Mouse (Mus musculus) testis, adult 2 months (tissue): ENCODE data around the gene Bcar3. TPM values are rescaled to one million over a fixed set of nuclear protein-coding genes. Genes with fewer than 3 reads are reported as not detected.

ENCODE experiments used
- H3K27ac ChIP-seq: fragments of 200-500 bp; 2 replicates; pipeline ENCODE4 v1.5.1; 2012; ENCODE audit warnings: low read depth, low read length; ENCODE audit not compliant: control insufficient read depth, insufficient read depth
- H3K27me3 ChIP-seq: fragments of 200-500 bp; 2 replicates; pipeline ENCODE4 v1.6.1; 2012; ENCODE audit warnings: mild to moderate bottlenecking, low read length, moderate library complexity; ENCODE audit not compliant: control insufficient read depth, insufficient read depth
- H3K36me3 ChIP-seq: fragments of 200-500 bp; 2 replicates; pipeline ENCODE4 v1.6.1; 2012; ENCODE audit warnings: mild to moderate bottlenecking, low read length; ENCODE audit not compliant: control insufficient read depth, insufficient read depth
- H3K4me1 ChIP-seq: fragments of 200-500 bp; 2 replicates; pipeline ENCODE4 v1.6.1; 2012; ENCODE audit warnings: low read length; ENCODE audit not compliant: control insufficient read depth, insufficient read depth
- H3K4me3 ChIP-seq: fragments of 200-500 bp; 2 replicates; pipeline ENCODE4 v1.5.1; 2012; ENCODE audit warnings: low read depth, mild to moderate bottlenecking, low read length, moderate library complexity, mixed read lengths; ENCODE audit not compliant: control insufficient read depth
- CTCF ChIP-seq: fragments of 200-500 bp; IDR thresholded peaks from 2 replicates; pipeline ENCODE4 v1.5.1; 2012; ENCODE audit warnings: low read depth, mild to moderate bottlenecking, inconsistent platforms, low read length, moderate library complexity; ENCODE audit not compliant: control insufficient read depth, insufficient read depth, insufficient replicate concordance
- POLR2A ChIP-seq: fragments of 200-500 bp; IDR thresholded peaks from 2 replicates; pipeline ENCODE4 v1.6.1; 2012; ENCODE audit warnings: low read depth, mild to moderate bottlenecking, inconsistent platforms, low read length, moderate library complexity; ENCODE audit not compliant: control insufficient read depth
- polyA plus RNA-seq: library from polyadenylated mRNA; depleted of rRNA; stranded (reverse); fragments of >200 nt; gene quantifications from 2 replicates; pipeline ENCODE4 v1.2.3, GENCODE M21; 2012

Gene Bcar3
- polyA plus RNA-seq, 1 experiment: 12.5 TPM

DNA sequence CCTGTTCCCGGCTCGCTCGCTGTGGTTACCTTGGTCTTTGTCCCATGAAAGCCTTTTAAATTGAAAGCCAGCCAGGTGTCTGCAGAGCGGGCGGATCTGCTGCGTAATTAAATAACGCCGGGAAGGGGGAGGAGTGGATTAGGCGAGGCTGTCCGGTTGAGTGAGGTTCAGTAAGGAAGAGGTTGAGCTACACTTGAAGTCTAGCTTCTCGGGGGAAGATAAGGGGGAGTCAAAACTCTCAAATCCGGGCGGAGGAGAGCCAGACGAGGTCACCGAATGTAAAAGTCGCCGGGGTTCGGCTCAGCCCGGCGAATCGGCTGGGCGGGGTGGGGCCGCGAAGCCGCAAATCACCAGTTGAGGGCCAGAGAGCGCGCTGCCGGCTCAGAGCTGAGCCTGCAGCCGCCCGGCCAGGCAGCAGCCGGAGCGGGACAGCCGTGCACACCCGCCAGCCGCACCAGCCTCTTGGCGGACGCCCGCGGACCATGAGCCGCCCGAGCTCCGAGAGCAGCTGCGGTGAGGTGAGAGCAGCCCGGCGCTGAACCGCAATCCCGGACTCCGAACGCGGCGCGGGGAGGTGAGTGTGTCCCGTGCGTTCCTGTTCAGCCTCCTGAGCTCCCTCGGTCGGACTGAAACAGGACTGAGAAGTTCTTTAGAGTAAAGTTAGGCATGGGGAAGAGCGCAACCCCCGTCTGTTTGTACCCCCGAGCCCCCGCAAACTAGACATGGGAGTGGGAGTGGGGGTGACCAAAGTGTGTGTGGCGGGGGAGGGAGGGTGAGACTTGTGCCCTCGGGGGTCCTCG lies 125.9 kb downstream of the Bcar3 start:
- H3K36me3 ChIP-seq: no peaks in the 10 kb centered on the region
- TF ChIP-seq CTCF: no peak
- TF ChIP-seq POLR2A: no peak; the same call in 1 of the 2 replicates
- peaks cover 20% of the 10 kb centered on the region for H3K4me1 ChIP-seq
- peak overlapping the region; percentile 63 for H3K27ac ChIP-seq
- peak overlapping the region; percentile 84 for H3K4me3 ChIP-seq
- H3K27me3 ChIP-seq: no peaks in the 10 kb centered on the region; the same call in 1 of the 2 replicates

DNA sequence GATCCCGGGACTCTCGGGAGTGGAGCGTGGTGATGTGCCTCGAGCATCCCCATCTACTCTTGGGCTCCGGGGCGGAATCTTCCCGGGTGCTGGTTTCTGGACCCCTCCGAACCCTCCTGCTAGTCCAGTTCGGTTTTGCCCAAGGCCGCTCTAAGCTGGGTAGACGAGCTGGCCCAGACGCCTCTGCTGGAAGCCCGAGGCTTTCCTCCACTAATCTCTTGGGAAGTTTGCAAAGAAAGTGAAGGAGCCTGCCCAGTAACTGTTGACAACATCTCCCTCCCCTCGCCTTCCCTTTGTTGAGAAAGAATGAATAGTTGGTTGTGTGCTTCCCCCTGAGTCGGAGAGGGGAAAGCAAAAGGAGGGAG lies 126.5 kb downstream of the Bcar3 start:
- Histone ChIP-seq H3K4me1 (peaks cover 20% of the 10 kb centered on the region), H3K4me3 (peak overlapping the region; percentile 84), H3K27ac (peak overlapping the region; percentile 14; the same call in 1 of the 2 replicates), H3K27me3 (no peaks in the 10 kb centered on the region; the same call in 1 of the 2 replicates), H3K36me3 (no peaks in the 10 kb centered on the region)
- TF ChIP-seq POLR2A (no peak), CTCF (no peak)

GRCm38 (mm10) chr3:122421042-122421702 lies 127.2 kb downstream of the Bcar3 start:
- Histone ChIP-seq H3K4me1 (peaks cover 20% of the 10 kb centered on the region), H3K27ac (peak overlapping the region; percentile 5; the same call in 1 of the 2 replicates)

DNA sequence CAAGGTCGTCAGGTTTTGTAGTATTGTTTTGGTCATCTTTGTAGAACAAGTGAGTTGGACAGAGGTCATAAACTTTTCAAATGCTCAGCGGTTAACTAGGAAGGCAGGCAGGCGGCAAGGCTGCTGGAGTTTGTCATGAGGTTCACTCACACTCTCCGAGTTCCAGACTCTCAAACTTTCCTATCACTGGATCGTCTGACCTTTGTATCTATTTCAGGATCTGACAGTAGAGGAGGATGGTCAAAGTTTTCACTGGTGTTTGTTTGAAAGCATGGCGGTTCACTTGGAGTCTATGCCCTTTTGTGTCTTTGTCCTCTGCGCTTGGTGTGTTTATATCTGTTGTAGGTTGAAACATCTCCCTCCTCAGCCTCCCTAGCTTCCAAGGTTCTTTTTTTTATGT lies 127.9 kb downstream of the Bcar3 start:
- H3K4me3 ChIP-seq: no peak overlapping the region
- peaks cover 20% of the 10 kb centered on the region for H3K4me1 ChIP-seq
- H3K27me3 ChIP-seq: no peaks in the 10 kb centered on the region; the same call in 1 of the 2 replicates
- H3K27ac ChIP-seq: no peak overlapping the region
- no peaks in the 10 kb centered on the region for H3K36me3 ChIP-seq
- TF ChIP-seq CTCF (no peak), POLR2A (no peak)

More at GRCm38 (mm10) chr3:122421042-122421702, 127.2 kb downstream of the Bcar3 start:
- no peaks in the 10 kb centered on the region; the same call in 1 of the 2 replicates for H3K27me3 ChIP-seq
- H3K4me3 ChIP-seq: peak overlapping the region; percentile 43
- no peaks in the 10 kb centered on the region for H3K36me3 ChIP-seq
- TF ChIP-seq CTCF (no peak), POLR2A (no peak)

GRCm38 (mm10) chr3:122422276-122422675 lies 128.3 kb downstream of the Bcar3 start:
- no peaks in the 10 kb centered on the region for H3K36me3 ChIP-seq
- TF ChIP-seq CTCF (no peak), POLR2A (no peak)
- H3K27ac ChIP-seq: no peak overlapping the region; the same call in 1 of the 2 replicates
- no peaks in the 10 kb centered on the region; the same call in 1 of the 2 replicates for H3K27me3 ChIP-seq
- H3K4me3 ChIP-seq: no peak overlapping the region
- H3K4me1 ChIP-seq: peaks cover 20% of the 10 kb centered on the region

DNA sequence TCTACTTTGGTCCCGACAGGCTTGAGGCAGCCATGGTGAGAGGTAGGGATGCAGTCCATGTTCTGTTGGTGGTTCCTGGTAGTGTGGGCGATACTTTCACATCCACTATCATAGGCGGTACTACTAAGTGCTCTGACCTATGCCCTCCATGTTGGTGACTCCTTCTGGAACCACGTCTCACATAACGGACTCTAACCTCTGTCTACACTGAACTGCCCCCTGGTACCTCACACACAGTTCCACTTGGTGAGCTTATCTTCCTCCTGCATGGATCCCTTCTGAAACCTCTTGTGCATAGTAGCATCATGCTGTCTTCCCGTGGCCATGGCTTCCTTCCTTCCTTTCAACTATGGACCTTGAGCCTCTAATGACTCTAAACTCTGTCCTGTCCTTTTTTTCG lies 129.7 kb downstream of the Bcar3 start:
- H3K27me3 ChIP-seq: no peaks in the 10 kb centered on the region; the same call in 1 of the 2 replicates
- H3K4me1 ChIP-seq: peaks cover 19% of the 10 kb centered on the region
- TF ChIP-seq POLR2A: no peak
- TF ChIP-seq CTCF: no peak
- no peaks in the 10 kb centered on the region for H3K36me3 ChIP-seq
- no peak overlapping the region for H3K27ac ChIP-seq
- H3K4me3 ChIP-seq: no peak overlapping the region

DNA sequence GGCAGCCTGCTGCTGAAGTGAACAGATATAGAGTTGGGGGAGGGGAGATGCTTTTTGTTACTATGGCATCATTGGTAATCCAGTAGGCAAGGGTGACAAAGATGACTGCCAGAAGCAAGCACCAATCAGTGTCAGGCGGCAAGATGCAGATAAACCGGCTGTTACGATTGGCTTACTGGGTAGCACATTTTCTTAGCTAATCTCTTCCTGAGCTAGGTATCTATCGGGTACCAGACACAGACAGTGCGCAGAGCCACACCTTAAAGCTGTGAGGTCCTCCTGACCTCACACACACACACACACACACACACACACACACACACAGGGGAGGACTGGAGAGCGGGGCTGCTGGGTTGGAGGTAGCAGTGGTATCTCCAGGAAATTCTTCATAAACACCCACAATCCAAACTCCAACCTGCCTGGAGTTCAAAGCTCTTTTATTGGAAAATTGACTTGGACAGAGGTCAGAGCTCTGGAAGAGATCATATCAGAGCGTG lies 134.4 kb downstream of the Bcar3 start:
- Histone ChIP-seq H3K4me3 (no peak overlapping the region), H3K36me3 (no peaks in the 10 kb centered on the region), H3K4me1 (no peaks in the 10 kb centered on the region; the same call in 1 of the 2 replicates)

More for the DNA sequence above, 134.4 kb downstream of the Bcar3 start:
- Histone ChIP-seq H3K27me3 (no peaks in the 10 kb centered on the region), H3K27ac (no peak overlapping the region)
- TF ChIP-seq CTCF (no peak), POLR2A (no peak)
